Mouse (Mus musculus) ovary, adult 10 weeks (tissue): Measurements from ENCODE around the gene Mars. TPM values are rescaled to one million over a fixed set of nuclear protein-coding genes. Genes with fewer than 3 reads are reported as not detected.

Source experiments
- polyA plus RNA-seq: library from polyadenylated mRNA; stranded (reverse); fragments of 350-450 nt; fragmentation: Illumina TruSeq; extraction: RNeasy Lipid Tissue Mini Kit (QIAGEN cat#74804); gene quantifications from one replicate; pipeline ENCODE4 v1.2.3, GENCODE M21; 2014

Gene Mars
- polyA plus RNA-seq = 11.4 TPM

DNA sequence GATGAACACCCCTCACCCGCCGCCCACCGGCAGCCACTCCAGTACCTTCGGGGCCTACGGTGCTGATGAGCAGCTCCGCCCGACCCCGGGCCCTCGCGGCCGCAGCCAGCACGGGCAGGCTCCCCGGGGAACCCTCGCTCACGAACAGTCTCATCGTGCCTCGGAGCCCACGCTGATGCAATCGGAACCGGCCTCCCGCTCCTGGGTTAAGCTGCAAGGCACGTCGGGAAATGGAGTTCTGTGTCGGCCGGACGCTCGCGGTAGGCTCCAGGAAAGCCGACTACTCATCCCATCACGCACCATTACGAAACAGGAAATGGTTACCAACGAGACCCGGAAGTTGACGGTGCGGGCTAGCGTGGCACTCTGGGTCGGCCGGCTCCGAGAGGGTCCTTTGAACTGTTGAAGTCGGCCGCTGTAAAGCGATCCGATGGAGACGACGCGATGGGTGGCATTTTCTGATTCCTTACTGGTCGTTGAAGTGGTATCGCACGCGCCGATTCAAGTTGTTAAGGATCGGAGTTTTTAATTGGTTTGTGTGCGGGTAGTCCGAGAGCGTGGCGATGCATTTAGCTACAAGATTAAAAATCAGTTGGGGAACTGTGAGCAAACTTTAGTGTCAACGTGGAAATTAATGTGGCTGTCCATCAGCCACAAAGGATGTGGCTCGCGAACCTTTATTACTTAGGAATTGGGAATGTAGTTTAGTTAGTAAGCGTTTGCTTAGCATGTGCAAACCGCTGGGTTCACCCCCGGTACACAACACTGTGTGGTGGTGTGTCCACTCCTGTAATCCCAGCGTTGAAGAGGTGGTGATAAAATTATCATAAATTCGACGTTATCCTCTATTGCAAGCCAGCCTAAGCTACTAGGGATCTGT, at the start of gene Mars:
Mars (minus strand) TSS at position 311 of the 880 bp plus-strand sequence.

DNA sequence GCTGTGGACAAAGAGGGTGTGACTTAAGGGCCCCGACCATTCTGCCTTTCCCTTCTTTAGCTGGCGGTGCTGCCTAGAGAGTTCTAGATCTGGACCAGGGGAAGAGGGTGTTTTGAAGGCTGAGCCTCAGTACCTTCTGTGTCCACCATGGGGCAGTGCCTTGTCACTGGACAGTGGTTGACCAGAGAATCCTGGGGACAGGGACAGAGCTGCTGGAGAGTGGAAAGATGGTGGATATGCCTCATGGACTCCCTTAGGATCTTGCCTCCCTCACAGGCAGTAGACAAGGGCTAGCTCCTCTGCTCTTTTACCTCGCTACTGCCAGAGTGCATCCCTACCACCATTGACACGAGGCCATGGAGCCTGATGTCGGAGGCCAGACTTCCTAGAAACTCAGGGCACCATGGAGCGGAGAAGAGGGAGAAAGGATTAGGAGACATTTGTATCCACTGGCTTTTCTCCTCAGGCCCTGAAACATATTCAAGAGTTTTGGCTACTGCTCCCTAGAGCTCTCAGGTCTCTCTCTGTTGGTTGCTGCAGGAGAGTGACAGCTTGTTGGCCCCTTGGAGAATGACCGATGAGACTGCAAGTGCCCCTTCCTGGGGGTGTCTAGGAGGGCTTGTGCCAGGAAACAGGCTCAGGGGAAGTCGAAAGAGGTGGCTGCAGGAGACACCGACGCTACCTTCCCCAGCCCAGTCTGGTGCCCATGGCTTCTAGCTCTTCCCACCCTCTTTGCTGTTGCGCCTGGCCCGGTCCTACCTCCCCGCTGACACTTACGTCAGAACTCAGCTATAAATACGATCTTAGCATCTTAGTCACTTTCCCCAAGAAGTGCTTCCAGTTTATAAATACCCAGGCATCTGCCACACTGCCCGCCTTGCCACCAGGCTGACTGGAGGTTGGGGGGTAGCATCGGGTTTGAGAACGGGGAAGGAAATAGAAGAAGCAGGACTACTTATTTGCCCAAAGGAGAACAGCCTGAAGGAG, 42.6 kb upstream of the Mars start, which contains the start of gene Inhbe:
Inhbe (minus strand) TSS at position 503 of the 987 bp plus-strand sequence.

DNA sequence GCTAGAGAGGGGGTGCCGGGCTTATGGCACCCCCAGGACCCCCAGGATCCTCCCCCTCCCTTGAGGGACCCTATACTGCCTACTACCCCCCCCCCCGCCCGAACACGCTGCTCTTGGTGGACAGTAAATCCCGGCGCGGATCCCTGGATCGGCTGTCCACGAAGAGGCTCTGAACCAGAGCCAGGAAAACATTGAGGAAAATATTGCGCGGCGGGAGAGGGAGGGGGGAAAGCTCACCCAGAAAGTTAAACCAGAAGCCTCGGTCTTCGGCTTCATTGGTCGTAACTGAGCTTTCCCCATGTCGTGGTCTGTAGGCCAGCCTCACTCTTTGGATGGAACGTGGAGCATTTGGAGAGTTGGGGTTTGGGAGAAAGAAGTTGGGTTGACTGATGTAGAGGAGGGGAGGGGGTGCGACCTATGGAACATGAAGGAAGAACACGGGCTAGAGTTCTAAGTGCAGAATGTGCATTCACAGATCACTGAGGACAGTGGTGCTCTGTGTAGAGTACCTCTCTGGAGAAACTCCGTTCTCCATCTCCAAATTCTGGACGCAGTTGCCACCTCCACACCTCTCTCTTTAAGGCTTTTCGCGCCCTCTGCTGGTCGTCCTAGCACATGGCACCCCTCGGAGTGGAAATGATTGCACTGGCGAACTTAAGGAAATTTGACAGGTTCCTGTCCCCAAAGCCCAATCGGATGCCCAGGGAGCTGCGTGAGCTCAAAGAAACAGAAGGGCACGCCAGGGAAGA, 30.5 kb upstream of the Mars start, which contains the start of gene Gli1:
Gli1 (minus strand) TSS at position 84 of the 749 bp plus-strand sequence.

DNA sequence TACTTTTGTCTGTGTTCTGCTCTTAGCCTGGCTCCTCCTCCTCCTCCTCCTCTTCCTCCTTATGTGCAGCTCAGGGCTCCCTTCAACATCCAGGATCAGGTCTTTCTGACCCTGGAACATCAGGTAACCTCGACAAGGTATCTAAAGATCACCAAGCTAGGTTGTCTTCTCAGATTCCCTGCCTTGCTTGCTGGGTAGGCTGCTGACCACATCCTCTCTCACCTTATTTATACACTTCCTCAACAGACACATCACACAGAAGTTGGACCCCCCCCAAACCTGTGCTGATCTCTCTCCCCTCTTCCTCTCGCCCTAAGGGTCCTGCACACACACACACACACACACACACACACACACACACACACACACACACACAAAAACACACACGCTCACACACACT, 10.0 kb upstream of the Mars start, which contains the start of gene Arhgap9:
Arhgap9 (plus strand) TSS at position 344 of the 400 bp plus-strand sequence.

DNA sequence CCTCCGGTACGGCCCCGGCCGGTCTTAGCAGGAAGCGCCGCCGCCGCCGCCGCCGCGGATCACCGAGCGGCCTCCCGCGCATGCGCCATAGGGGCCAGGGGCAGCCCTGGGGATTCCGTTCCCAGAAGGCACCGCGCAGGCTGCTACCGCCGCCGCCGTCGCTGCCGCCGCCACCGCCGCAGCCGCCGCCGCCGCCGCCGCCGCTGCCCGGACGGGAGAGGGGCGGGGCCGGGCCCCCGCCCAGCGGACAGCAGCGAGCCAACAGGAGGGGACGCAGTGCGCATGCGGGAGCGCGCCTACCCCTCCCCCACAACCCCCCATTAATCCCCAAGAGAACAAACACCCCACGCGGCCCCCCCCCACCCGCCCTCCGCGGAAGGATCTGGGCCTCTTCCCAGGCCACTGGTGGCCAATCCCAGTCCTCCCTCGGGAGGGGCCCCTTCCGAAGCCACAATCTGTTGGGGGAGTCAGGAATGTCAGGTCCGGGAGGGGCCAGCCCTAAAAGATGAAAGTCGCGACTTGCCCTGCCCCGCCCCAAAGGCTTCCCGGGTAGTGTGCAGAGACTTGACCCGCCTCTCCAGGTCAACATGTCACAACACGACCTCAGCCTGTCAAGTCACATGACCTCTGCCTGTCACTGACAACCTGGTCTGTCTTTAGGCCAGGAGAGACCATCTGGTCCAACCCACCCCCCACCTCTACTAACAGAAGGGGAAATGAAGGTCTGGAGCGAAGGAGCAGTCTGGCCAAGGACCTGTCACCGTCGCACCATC, 22.6 kb downstream of the Mars start, which contains the start of gene Mbd6:
Mbd6 (minus strand) TSS at position 219 of the 773 bp plus-strand sequence.

DNA sequence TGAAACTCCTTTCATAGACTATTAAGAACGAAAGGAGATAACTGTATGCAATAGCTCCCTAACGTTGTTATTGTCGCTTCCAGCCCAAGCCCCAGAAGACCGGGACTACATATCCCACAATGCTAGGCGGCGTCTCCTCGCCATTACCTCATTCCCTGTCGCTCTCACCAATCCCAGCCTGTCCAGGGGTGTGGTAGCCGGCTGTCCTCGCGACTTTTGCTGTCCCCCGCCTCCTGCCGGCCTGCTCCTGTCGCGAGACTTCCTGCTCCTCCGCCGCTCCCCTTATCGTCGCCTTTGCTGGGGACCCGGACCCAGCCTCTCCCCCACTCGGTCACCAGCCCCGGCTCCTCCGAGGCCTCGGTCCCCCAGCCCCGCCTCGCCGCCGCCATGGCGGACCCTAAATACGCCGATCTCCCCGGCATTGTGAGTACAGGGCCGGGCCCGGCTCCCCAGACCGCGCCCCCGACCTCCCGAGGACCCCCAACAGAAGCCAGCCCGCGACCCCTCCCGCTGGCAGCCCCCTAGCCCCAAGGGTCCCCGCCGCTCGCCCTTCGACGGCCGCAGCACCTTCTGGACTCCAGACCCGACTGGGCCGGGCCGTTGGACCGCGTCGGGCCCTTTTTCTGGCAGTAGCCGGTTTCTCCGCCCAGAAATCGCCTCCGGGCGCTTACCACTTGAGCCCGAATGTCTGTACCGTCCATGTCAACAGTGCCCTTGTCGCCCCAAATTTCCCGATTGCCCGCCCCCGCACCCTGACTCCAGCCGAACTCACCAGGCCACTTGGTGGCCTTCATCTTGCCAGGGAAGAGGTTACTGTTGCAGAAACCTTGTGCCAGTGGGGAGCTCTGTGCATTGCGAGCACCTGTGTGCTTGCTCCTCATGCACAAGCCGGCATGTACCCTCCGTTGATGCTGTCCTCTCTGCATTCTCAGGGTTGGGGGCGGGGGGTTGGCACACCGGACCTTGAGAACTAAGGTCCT, 45.2 kb downstream of the Mars start, which contains the start of gene Dctn2:
Dctn2 (plus strand) TSS at position 257 of the 980 bp plus-strand sequence.

DNA sequence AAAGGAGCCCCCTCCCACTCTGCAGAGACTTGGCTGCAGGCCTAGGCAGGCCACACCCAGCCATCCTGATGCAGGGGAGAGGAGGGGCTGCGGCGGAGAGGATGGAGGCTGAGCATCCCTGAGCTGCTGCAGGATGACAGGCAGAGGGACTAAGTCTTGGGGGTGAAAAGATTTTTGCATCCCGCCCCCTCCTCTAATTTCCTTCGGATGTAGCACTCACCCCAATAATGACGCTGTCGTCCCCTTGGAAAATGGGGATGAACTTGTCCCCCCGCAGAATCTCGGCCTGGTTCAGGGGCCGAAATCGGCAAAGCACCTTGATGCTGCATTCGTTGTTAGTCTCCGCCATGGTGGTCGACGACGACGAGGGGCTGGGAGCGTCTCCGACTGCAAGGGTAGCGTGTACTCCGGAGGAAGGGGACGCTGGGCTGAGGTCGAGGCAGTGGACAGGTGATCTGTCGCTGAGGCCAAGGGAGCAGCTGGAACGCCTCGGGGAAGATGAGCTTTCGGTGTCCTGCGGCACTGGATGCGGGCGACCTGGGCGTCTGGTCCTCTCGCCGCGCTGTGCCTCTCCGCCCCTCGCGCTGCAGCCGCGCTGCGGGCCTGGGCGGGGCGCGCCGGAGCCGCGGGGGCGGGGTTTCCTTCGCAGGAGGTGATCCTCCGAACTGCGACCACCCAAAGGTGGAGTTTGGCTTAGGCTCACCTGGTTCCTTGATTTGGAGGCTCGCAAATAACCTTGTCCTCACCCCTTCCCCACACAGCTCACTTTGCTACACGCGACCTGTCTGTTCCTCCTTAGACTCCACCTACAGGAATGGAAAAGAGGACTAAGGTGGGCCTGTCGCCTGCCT, 48.8 kb downstream of the Mars start, which contains the start of gene Kif5a:
Kif5a (minus strand) TSS at position 801 of the 851 bp plus-strand sequence.

Other genes starting within 250 kb of the Mars start
- gene Cdk4, start 248.3 kb downstream of the Mars start, polyA plus RNA-seq = 50.1 TPM
- 60.6 TPM for gene Tspan31, start 241.5 kb downstream of the Mars start, polyA plus RNA-seq
- 0.23 TPM for gene Agap2, start 236.5 kb downstream of the Mars start, polyA plus RNA-seq
- gene Os9, start 190.7 kb downstream of the Mars start, polyA plus RNA-seq = 8.6 TPM
- gene B4galnt1, start 146.6 kb downstream of the Mars start, polyA plus RNA-seq = 0.31 TPM
- gene Slc26a10, start 131.1 kb downstream of the Mars start, polyA plus RNA-seq = not detected
- 18.3 TPM for gene Arhgef25, start 121.7 kb downstream of the Mars start, polyA plus RNA-seq
- gene Dtx3, start 116.1 kb downstream of the Mars start, polyA plus RNA-seq = 2.9 TPM
- 11.7 TPM for gene Pip4k2c, start 100.2 kb downstream of the Mars start, polyA plus RNA-seq
- gene Kif5a, start 48.4 kb downstream of the Mars start, polyA plus RNA-seq = 0.26 TPM
- gene Dctn2, start 45.4 kb downstream of the Mars start, polyA plus RNA-seq = 16.8 TPM
- 3.0 TPM for gene Mbd6, start 22.8 kb downstream of the Mars start, polyA plus RNA-seq
- gene Arhgap9, start 10.2 kb upstream of the Mars start, polyA plus RNA-seq = 0.20 TPM
- gene Gli1, start 30.2 kb upstream of the Mars start, polyA plus RNA-seq = 0.48 TPM
- gene Inhbe, start 42.6 kb upstream of the Mars start, polyA plus RNA-seq = not detected
- not detected for gene Inhbc, start 58.6 kb upstream of the Mars start, polyA plus RNA-seq
- gene R3hdm2, start 68.5 kb upstream of the Mars start, polyA plus RNA-seq = 379 TPM
- gene Stac3, start 189.9 kb upstream of the Mars start, polyA plus RNA-seq = not detected
- gene Ndufa4l2, start 203.2 kb upstream of the Mars start, polyA plus RNA-seq = not detected
- 2.8 TPM for gene Shmt2, start 210.7 kb upstream of the Mars start, polyA plus RNA-seq
- gene Nxph4, start 222.8 kb upstream of the Mars start, polyA plus RNA-seq = not detected